8 mouse cellular contexts compared by ENCODE assay signal in the genomic region with DNA sequence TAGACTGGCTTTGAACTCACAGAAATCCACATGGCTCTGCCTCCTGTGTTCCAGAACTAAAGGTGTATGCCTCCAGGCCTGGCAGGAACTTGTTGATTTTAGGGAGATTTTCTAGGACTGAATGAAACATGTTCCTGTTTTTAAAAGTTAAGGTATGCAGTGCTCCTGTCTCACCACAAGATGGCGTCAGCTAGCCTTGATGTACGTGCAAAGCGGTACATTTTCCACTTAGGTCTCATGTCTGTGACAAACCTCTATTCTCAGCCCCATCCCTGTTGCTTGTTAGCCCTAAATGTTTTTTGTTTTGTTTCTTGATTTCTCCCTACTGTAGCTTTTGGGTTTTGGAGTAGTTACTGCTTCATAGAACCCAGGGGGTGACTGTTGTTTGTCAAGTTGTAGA. TPM values are rescaled to one million over a fixed set of nuclear protein-coding genes. Genes with fewer than 3 reads are reported as not detected.
DNase-seq lines count a peak whose midpoint lies in the region; ATAC-seq and TF ChIP-seq lines count a peak whose summit lies in the region.
"Had no signal": no experiment of that assay in that cellular context is flagged by ENCODE, and none has a peak within 500 bp of the region (broad histone marks: within the 10 kb centered on the region; RNA-seq: fewer than 3 reads in every experiment).

No protein-coding gene starts in this region.

- peak; percentile 47 for DNase-seq in layer of hippocampus, adult 11-12 months (ENCODE audit: low spot score)
- no peak for DNase-seq in layer of hippocampus, adult 9-11 months
- DNase-seq in adrenal gland, postnatal 25 days = peak; percentile 15
- peak; percentile 57 for DNase-seq in limb, embryonic 11.5 days (ENCODE audit: low spot score)
- peak; percentile 45 for DNase-seq in skeletal muscle tissue, adult 2 months (ENCODE audit: low read depth, low spot score)

- TF ChIP-seq EP300 in ES-Bruce4 (IDR thresholded peaks at IDR 0.05; ENCODE audit: insufficient read depth, low read depth, low read length) = no peak

- peaks cover 8% of the 10 kb centered on the region; the same call in 1 of the 2 replicates for H3K36me3 ChIP-seq in ES-Bruce4 (ENCODE audit: control insufficient read depth, insufficient read depth, low read length, poor library complexity, severe bottlenecking)
- peaks cover 9% of the 10 kb centered on the region; the same call in 1 of the 2 replicates for H3K36me3 ChIP-seq in limb, embryonic 11.5 days (ENCODE audit: control insufficient read depth, insufficient read depth, low read length)

- no peaks in the 10 kb centered on the region for H3K9me3 ChIP-seq in ES-Bruce4 (replicated peaks; ENCODE audit: control insufficient read depth, insufficient read depth, low read length, poor library complexity, severe bottlenecking)
- no peaks in the 10 kb centered on the region for H3K9me3 ChIP-seq in limb, embryonic 11.5 days (ENCODE audit: control insufficient read depth, low read length)
- H3K9me3 ChIP-seq: megakaryocyte, embryonic 14.5 days had no signal

- no peaks in the 10 kb centered on the region for H3K27me3 ChIP-seq in ES-Bruce4 (ENCODE audit: control insufficient read depth, insufficient read depth, low read length, poor library complexity, severe bottlenecking)
- no peaks in the 10 kb centered on the region for H3K27me3 ChIP-seq in limb, embryonic 11.5 days (ENCODE audit: control insufficient read depth, insufficient read depth, low read length)
- H3K27me3 ChIP-seq: megakaryocyte, embryonic 14.5 days had no signal

- WGBS in limb, embryonic 11.5 days = 15% methylated on average over 3 of the region's 3 CpGs

- no peak overlapping the region for H3K27ac ChIP-seq in ES-Bruce4 (ENCODE audit: insufficient read depth, low read length)
- no peak overlapping the region for H3K27ac ChIP-seq in limb, embryonic 11.5 days (replicated peaks; ENCODE audit: low read depth, low read length)

- no peaks in the 10 kb centered on the region for H3K4me1 ChIP-seq in ES-Bruce4 (ENCODE audit: control insufficient read depth, insufficient read depth, low read length)
- H3K4me1 ChIP-seq in limb, embryonic 11.5 days (ENCODE audit: control insufficient read depth, insufficient read depth, low read length) = no peaks in the 10 kb centered on the region

- no peak overlapping the region for H3K4me2 ChIP-seq in limb, embryonic 11.5 days (ENCODE audit: low read depth, severe bottlenecking)

- no peak for TF ChIP-seq POLR2A in ES-Bruce4 (IDR thresholded peaks at IDR 0.05; ENCODE audit: insufficient read depth, low read length)

- no peak overlapping the region for H3K9ac ChIP-seq in ES-Bruce4 (ENCODE audit: low read depth, poor library complexity, severe bottlenecking)
- no peak overlapping the region for H3K9ac ChIP-seq in limb, embryonic 11.5 days (ENCODE audit: low read length)

- peak; percentile 32 for TF ChIP-seq CTCF in ES-Bruce4 (IDR thresholded peaks at IDR 0.05; ENCODE audit: low read depth, low read length)

- ATAC-seq in erythroblast, adult 5-6 weeks (replicated peaks; ENCODE audit: low FRiP score, poor library complexity, severe bottlenecking) = peak; percentile 64
- no peak for ATAC-seq in limb, embryonic 11.5 days (ENCODE audit: insufficient number of reproducible peaks, low FRiP score, low TSS enrichment, low read depth)

- H3K4me3 ChIP-seq in ES-Bruce4 (ENCODE audit: low read depth, low read length) = no peak overlapping the region
- H3K4me3 ChIP-seq in limb, embryonic 11.5 days (ENCODE audit: low read depth, low read length) = no peak overlapping the region
- H3K4me3 ChIP-seq: megakaryocyte, embryonic 14.5 days had no signal

RNA-seq across cellular contexts. Expression of gene Wwp2, which starts 19.1 kb away (rescaled TPM):
- polyA plus RNA-seq in ES-Bruce4 (2011; ENCODE audit: insufficient read depth, insufficient read length, low read depth, missing spikeins) = 46.0 and 48.7 TPM in 2 replicates
- total RNA-seq in adrenal gland, postnatal 25 days (2021) = 23.9 and 44.1 TPM in 2 replicates
- 114 and 130 TPM in 2 replicates for total RNA-seq in erythroblast, adult 5-6 weeks (2015; ENCODE audit: low replicate concordance)
- 192 and 196 TPM in 2 replicates for total RNA-seq in erythroblast, adult 5-6 weeks (2017; ENCODE audit: low replicate concordance)
- polyA plus RNA-seq in limb, embryonic 11.5 days (2014; fragmentation: Nextera tagmentation; extraction: Ambion mirVana) = 165 and 176 TPM in 2 replicates

RNA-seq across cellular contexts. Expression of gene Nob1, which starts 30.4 kb away (rescaled TPM):
- 61.3 and 68.4 TPM in 2 replicates for polyA plus RNA-seq in ES-Bruce4 (2011; ENCODE audit: insufficient read depth, insufficient read length, low read depth, missing spikeins)
- total RNA-seq in adrenal gland, postnatal 25 days (2021) = 29.6 and 40.6 TPM in 2 replicates
- 6.5 and 8.2 TPM in 2 replicates for total RNA-seq in erythroblast, adult 5-6 weeks (2015; ENCODE audit: low replicate concordance)
- 2.0 and 6.4 TPM in 2 replicates for total RNA-seq in erythroblast, adult 5-6 weeks (2017; ENCODE audit: low replicate concordance)
- polyA plus RNA-seq in limb, embryonic 11.5 days (2014; fragmentation: Nextera tagmentation; extraction: Ambion mirVana) = 94.9 and 103 TPM in 2 replicates

RNA-seq across cellular contexts. Expression of gene Nqo1, which starts 52.3 kb away (rescaled TPM):
- 20.2 and 20.5 TPM in 2 replicates for polyA plus RNA-seq in ES-Bruce4 (2011; ENCODE audit: insufficient read depth, insufficient read length, low read depth, missing spikeins)
- 4.6 and 6.2 TPM in 2 replicates for total RNA-seq in adrenal gland, postnatal 25 days (2021)
- 10.2 and 15.0 TPM in 2 replicates for total RNA-seq in erythroblast, adult 5-6 weeks (2015; ENCODE audit: low replicate concordance)
- 10.7 and 17.1 TPM in 2 replicates for total RNA-seq in erythroblast, adult 5-6 weeks (2017; ENCODE audit: low replicate concordance)
- 19.5 and 21.5 TPM in 2 replicates for polyA plus RNA-seq in limb, embryonic 11.5 days (2014; fragmentation: Nextera tagmentation; extraction: Ambion mirVana)
